Mouse (Mus musculus) cerebellum, adult 18-20 months (tissue): ENCODE results near the gene Magi2.
A peak's percentile ranks its signal among the peaks of the same experiment; 100 is the strongest.
"Not testable (repeated sequence)": the region's sequence is repeated elsewhere in the genome, so short reads cannot be mapped to it uniquely, and the experiment has no call there.

Experiments used
- DNase-seq, 2 experiments: peaks; one replicate each; pipeline ENCODE4 v3.0.0; 2021

The Magi2 gene

DNA sequence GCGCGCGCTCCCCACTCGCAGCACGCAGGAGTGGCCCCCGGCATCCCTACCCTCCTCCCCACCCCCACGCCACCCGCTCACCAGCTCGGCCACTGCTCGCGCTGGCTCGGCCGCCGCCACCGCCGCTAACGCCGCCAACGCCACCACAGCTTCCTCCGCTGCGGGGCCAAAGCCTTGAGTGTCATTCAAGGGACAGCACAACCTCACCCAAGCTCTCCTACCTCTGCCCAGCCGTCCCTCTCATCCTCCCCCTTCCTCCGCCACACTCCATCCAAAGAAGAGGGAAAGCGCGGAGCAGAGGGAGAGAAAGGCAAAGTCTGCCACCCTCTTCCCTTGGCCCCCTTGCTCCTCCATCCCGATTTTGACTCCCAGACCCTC, at the start of gene Magi2:
Gene Magi2 (plus strand): TSS at position 171 of the 378 bp plus-strand sequence.
- no peak for DNase-seq

DNA sequence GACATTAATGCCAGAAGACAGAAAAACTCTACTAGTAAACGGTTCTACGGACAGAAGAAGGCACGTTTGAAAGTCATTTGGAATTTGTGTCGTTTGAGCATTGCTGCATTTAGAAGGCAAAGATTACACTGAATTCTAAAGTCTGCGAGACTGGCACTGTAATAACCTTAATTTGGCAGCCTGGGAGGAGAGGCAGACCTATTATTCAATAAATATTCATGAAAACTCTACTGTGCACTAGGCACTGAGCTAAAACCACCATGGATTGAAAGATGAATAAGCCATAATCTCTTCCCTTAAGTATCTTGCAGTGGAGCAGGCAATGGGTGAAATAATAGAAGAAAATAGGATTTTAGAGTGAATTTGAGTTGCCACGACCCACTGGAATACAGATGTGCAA, 48.2 kb upstream of the Magi2 start:
- DNase-seq = no peak

DNA sequence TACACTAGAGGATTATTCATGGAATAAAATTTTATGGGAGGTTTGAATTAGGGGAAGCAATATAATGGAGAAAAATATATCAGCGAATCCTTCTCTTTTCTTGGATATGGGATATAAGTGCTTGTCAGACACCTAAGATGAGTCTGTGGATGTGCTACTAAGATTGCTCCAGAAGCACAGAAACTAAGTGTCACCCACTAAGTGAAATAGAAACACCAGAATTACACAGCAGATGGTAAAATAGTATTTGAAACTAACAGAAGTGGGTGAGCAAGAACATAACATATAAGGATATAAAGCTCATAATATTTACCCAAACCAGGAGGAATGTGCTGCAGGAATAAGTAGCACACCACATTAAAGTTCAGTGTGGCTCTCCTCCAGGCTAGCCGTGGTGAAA, 40.7 kb upstream of the Magi2 start:
- DNase-seq = no peak

DNA sequence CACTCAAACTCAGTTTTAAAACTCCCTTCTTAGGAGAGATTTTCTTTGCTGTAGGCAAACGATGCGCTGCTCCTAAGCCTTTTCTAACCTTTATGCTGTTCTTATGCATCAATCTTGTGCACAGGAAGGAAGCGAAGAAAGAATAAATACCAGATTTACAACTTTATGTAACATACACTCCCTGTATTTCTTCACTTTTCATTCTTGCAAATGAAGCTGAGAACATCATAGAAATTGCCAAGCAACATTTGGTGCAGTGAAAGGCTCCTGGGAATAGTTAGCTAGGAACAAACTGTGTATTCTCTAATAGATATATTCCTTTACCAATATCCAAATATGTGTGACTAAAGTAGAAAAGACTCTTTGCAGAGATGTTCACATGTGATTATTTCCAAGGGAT, 15.2 kb upstream of the Magi2 start:
- no peak for DNase-seq

DNA sequence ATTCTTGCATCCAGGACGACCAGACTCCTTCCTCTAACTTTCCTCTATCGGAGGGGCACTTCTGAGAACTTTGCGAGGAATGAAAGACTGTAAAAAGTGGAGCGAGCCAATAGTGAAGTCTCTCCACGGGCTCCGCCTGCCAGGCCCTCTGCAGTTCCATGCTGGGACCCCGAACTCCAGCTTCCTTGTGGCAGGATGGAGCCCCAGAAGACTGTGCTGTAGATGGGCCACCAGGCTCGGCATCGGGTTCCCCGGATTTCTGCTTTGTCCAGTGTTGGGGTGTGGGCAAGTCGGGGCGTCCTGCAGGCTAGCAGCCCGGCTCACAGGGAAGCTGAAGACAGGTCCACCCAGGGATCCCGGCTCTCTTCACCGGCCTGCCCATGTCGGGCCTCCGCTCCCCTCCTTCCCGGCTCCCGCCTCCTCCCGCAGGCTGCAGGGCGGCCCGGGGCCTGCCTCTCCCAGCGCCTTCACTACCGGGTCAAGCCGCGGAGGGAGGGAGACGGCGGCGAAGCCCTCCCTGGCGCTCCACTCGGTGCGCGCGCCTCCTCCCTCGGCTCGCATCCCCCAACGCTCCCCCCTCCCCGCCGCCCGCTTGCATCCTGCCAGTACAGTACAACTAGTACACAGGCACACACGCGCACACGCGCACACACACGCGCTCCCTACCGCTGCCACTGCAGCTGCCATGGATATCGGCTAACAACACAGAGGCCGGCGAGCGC, 531 bp upstream of the Magi2 start:
- DNase-seq = peak; percentile 90 to 91

DNA sequence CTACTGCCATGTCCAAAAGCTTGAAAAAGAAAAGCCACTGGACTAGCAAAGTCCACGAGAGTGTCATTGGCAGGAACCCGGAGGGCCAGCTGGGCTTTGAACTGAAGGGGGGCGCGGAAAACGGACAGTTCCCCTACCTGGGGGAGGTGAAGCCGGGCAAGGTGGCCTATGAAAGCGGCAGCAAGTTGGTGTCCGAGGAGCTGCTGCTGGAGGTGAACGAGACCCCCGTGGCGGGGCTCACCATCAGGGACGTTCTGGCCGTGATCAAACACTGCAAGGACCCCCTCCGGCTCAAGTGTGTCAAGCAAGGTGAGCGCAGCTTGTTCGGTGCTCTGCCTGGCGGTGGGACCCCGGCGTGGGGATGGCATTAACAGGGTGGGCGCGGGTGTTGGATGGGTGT, 445 bp downstream of the Magi2 start:
- peak; percentile 49 to 66 for DNase-seq

DNA sequence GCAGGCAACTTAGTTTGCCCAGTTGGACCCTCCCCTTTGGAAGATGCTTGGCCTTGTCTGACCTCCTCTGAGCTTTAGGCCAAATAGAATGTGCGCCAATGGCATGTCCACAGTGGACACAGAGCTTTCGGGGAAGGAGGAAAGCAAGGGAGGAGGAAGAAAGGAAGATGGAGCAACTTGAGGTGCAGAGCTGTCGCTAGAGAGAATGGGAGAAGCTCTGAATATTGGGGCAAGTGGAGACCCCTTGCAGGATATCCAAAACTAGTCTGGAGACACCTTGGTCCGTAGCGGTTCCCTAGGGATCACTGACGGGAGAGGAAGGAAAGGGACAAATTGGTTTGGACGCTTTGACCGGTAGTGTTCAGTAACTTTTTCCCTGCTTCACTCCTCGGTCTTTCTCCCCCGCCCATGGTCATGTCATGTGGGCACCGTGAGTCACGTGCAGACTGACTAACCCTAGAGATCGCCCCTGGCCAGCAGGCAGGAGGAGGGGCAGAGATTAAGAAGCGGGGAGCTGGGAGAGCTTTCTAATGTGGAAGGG, 1.0 kb downstream of the Magi2 start:
- peak; percentile 74 to 86 for DNase-seq

DNA sequence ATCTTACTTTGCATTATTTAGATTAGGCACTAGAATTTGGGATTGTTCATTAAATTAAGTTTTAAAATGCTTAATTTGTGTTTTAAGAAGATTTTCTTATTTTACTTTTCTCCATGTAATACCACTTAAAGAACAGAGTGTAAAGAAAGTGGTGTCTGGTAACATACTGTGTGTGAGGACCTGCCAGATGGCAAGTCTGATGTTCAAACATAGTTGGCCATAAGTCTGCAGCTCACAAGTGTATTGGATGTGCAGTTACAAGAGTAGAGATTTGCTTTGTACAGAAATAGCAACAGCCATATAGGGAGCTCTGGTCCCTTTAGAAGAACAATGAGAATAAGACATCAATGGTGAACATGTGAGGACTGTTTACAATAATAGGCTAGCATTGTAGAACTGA, 15.0 kb downstream of the Magi2 start:
- no peak for DNase-seq

DNA sequence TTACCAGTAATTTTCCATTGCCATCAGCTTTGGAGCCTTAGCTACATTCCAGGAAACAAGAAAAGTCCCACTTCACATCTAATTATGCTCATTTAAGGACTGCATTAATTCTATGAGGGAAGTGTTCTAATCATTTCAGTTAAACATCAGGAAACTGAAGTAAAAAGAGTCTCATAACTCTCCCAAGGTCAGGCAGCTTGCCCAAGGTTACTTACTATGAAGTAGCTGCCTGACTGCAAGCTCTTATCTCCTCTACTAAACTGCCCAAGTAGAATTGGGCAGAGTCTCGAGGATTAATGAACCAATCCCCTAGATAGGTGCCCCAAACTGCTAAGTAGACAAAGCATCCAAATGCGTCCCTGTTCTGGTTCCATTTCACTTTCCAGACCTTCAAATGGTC, 19.6 kb downstream of the Magi2 start:
- DNase-seq = no peak

DNA sequence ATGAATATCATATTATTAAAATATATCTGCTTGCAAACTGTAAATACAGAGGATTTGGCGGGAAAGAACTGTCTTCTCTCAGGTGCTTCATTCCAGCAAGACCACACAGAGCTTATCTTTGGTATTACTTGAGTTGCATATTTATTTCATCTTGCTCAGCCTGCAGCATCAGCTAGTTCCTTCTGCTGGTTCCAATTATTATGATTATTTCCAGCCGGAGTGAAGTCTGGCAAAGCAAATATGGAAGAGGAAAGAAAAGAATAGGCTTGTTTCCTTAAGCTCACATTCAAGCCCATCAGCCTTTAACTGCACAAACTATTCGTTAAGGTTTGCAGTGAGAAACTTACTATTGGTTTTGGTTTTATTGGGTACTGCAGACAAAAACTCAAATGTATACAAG, 20.4 kb downstream of the Magi2 start:
- DNase-seq = no peak

DNA sequence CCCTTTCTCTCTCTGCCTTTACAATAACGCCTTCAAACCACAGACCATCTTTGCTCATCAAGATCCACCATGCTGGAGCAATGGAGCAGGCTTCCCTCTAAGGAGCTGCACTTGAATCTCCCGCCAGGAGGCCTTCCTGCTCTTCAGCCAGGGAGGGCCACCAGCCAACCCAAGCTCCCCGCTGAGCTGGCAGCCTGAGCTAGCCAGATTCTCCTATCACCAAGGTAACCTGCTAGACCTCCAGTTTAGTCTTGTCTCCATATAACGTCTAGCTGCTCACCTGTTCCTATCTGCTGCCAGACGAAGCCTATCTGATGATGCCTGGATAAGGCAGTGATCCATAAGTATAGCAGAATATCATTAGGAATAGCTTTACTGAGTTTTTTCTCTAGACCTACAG, 36.0 kb downstream of the Magi2 start:
- peak; percentile 80 to 85 for DNase-seq

DNA sequence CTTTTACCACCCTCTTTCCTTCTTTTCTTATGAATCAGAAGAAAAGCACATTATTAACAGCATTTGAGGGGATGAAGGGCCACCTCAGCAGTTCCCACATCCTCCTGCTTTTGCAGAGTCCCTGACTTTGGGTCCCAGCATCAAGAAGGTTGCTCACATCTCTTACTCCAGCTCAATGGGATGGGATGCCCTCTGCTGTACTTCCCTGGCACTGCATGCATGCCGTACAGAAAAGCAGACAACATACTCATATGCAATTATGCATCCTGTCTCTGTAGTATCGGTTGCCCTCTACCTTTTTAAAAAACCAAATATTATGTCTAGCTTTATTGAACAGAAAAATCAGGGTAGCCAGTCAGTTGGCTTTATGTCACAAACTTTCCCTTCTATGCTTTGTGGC, 37.8 kb downstream of the Magi2 start:
- DNase-seq = peak; percentile 13 to 19

DNA sequence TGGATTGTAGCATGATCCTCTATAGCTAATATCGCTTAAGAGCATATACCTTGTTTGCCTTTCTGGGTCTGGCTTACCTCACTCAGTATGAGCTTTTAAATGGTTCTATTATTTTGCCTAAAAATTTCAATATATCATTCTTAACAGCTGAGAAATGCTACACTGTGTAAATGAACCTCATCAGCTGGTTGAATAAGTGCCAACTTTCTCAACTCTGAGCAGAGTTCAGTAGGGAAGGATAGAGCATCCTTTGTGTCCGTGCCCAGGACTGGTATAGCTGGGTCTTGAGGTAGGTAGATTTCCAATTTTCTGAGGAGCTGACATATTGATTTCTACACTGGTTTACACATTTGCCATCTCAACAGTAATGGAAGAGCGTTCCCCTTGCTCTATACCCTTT, 65.7 kb downstream of the Magi2 start:
- DNase-seq = no peak

DNA sequence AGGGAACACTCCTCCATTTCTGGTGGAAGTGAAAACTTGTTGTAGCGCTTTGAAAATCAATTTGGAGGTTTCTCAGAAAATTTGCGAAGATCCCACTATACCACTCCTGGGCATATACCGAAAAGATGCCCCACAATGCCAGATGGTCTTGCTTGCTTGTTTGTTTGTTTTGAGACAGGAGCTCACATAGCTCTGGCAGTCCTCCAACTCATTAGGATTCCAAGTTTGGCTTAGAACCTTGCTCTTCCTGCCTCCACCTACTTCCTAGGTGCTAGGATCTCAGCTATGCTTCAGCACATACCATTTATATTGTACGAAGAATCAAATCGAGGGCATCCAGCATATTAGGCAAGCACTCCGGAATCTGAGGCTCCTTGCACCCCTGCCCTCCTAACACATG, 79.8 kb downstream of the Magi2 start:
- DNase-seq = peak; percentile 18 to 25

DNA sequence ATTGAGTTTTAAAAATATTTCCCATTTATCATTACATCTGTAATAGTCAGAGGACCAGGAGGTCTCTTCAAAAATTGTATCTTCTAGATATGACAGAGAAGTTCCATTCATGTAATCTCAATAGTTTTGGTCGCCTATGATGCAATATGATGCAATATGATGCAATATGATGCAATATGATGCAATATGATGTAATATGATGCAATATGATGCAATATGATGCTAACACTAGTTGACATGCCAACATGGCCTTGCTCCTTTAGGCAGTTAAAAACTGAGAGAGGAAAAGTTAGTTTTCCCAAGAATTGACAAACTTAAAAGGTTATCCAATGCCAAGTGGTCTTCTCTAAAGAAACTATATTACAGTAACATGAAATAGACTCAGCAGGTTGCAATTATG, 83.0 kb downstream of the Magi2 start:
- no peak for DNase-seq

DNA sequence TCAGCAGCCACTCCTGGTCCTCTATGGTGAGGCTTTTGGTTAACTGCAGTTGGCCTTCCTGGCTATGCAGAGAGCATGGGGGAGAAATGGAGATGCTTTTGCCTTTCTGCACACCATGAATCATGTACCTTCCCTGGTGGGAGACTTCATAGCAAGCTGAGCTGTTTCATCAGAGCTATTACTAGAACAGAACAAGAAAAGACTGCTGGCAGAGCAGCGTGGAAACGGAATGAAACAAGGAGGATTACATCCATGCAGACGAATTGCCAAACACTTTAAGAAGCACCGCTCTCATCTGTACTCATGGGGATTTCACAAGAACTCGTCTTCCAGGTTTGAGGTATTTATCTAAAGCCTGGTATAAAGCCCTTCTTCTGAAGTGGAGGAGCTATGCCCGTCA, 95.7 kb downstream of the Magi2 start:
- no peak for DNase-seq

DNA sequence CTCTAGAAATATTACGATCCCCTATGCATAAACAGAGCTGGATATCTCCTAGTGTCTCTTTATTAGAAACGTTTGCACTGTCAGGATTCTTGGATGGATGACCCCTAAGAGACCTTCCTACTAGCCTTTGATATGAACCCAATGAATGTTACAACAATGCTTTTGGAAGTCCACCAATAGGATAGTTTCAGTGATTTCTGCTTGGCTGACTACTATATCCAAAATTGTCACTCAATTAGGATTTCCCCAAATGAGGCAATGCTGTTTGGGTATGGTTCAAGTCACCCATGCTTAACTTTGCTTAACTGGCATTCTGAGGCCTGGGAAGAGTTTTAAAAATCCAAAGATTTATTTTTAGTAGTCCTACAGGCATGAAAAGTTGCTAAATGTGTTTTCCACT, 110.7 kb downstream of the Magi2 start:
- DNase-seq = no peak

DNA sequence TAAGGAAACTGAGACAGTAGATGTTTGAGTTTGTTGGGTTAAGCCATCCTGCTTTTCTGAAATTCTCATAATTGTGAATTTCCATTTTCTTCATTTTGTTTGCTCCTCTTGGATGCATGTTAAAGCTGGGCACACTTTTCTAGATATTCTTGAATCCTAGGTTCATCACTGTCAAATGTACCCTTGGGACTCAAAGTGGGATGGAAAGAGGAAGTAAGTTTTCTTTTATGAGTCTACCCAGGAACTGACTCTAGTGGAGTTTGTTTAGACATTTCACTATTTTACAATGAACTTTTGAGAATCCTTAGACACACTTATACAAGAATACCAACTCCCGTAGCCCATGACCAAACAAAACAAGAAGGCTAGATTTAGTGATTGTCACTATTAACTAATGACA, 141.3 kb downstream of the Magi2 start:
- no peak for DNase-seq

DNA sequence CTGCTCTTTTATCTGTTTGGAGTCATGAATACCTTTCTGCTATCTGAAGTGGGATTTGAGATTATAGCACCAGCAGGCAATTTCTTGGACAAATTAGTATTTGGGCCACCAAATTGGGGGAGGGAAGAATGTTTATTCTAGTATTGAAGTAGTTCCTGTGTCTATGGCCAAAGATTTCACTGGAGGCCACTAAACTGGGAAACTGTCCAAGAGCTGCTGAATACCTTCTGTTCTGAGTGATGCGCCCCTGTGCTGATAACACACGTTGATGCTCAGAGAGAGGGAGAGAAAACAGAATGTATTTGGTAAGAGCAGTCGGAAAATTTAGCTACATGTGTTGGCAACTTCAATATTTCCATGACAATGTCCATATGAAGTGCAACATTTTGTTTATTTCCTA, 169.0 kb downstream of the Magi2 start:
- peak; percentile 64 to 76 for DNase-seq

DNA sequence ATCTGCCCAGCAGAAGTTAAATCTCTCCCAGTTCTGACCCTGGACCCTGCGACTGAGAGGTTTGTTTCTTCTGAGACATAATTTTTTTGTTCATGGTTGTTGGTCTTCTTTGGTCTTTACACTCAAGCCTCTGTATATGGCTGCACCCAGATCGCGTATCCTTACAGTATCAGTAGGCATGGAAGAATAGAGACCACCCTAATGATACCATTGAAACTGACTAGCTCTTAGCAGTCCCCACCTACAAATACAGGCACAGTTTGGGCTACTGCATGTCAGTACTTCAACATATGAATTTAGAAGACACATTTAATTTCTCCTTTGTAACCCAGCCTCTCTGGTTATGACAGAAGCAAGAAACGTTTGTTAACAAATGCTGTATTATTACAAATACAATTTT, 173.5 kb downstream of the Magi2 start:
- DNase-seq = no peak

DNA sequence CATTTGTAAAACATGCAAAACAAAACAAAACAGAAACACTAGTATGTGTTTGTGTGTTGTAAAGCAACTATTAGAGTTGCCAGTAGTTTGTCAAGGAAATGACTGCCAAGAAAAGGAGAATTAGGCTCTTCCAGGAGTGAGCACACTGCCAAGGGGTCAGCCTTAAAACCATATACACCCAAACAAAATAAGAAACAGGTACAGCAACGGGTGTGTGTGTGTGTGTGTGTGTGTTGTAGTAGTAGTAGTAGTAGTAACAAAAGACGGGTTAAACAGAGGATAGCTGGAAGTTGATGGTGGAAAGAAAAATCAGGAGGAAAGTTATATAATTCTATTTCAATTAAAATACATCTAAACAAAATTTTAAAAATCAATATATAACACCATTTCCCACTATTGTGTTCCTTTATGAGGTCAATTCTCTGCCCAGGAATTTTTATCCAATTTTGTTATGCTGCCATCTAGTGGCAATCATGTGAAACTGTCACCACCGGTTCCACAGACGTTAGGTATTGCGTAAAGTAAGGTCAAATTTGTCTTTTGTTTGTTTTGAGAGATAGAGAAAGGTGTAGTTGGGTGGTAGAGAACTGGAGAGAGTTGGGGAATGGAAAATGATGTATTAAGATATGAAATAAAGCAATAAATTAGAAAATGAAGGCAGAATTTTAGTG, 174.0 kb downstream of the Magi2 start:
- peak; percentile 29 to 35 for DNase-seq

DNA sequence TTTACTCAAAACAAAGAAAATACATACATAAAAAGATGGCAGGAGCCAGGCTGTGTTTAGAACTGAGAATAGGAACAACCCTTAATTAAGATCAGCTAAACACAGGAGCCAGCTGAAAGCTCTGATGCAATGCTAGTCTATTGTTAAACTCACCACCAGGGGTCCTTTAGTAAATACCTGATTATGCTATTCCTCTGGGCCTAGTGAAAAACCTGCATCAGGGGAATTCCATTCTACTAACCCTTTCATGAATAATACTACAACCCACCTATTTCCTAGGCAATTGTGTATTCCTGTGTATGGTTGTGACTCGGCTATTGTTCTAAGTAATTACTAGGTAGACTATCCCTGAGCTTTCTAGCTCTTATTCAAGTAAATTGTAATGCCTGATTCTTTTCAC, 177.4 kb downstream of the Magi2 start:
- not testable (repeated sequence) for DNase-seq

DNA sequence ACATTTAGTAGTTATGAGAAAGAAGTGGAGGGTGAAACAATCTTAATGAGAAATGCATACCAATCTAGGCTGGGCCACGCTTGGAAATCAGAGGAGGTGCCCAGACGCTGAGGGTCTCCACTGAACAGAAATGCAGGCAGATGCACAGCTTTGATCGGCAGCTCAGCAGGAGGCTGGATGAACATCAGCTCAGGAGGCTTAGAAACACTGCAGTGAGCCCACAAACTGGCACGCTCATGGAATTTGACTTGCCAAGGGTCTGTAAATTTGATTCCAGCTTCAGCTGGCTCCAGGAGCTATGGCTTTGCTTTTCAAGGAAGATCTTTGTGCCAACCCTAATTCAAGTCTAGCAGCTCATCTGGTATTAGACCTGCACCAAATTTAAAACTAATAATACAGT, 187.7 kb downstream of the Magi2 start:
- no peak for DNase-seq

DNA sequence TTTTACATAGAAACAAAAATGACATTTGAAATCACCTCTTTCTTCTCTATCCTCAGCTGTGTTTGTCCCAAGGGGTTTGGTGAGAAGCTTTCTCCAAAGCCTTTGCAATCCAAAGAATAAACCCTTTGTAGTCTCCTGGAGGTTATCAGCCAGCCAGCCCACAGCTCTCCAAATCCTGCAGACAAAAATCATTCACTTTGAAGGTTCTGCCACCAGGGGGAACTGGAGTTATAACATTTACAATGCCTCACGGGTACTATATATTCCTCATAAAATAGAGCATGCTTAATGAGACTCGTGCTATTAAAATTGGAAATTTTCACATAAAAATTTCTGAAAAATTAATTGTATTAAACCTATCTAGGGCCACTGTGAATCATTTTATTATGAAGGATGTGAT, 202.5 kb downstream of the Magi2 start:
- peak; percentile 57 for DNase-seq

DNA sequence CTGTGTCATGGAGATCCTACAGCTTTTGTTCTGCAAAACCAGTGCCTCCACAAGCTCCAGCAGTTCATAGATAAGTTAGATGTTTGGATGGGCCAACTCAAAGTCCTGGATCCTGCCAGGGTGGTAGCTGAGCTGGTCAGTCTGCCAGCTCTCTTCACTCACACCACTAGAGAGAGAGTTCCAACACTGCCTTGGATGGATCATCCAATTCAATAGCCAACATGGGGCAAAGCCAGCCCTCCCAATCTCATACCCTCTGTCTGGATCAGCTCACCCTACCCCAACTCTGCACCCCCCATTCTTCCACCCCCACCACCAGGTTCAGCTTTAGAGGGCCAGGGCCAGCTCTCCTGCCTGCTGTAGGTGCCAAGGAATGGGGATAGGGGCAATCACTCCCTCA, 235.7 kb downstream of the Magi2 start:
- DNase-seq = no peak
